Mouse (Mus musculus) embryonic facial prominence, embryonic 12.5 days (tissue): ENCODE measurements at regions not wholly inside any gene's neighbourhood (a gene's known extent, or its start where the extent isn't known, plus 50 kb on each side); places are given as distances from the start of the nearest gene placed in this dataset.

Source experiments
- ATAC-seq: fragments of 200-750 bp; cut with Nextera tagmentation; 2 replicates; pipeline ENCODE4 v1.8.0; 2017; ENCODE audit not compliant: insufficient number of reproducible peaks, insufficient read depth, low FRiP score, low TSS enrichment
- H3K27ac ChIP-seq: fragments of 300-500 bp; sonication (generic); 2 replicates; pipeline ENCODE4 v1.5.1; 2016; ENCODE audit warnings: mild to moderate bottlenecking
- H3K27me3 ChIP-seq: fragments of 300-500 bp; sonication (generic); 2 replicates; pipeline ENCODE4 v1.6.1; 2016; ENCODE audit warnings: mild to moderate bottlenecking, moderate library complexity
- H3K36me3 ChIP-seq: fragments of 300-500 bp; sonication (generic); 2 replicates; pipeline ENCODE4 v1.6.1; 2016; ENCODE audit warnings: mild to moderate bottlenecking
- H3K4me1 ChIP-seq: fragments of 300-500 bp; sonication (generic); 2 replicates; pipeline ENCODE4 v1.6.1; 2016
- H3K4me2 ChIP-seq: fragments of 300-500 bp; sonication (generic); replicated peaks from 2 replicates; pipeline ENCODE4 v1.6.1; 2016; ENCODE audit warnings: mild to moderate bottlenecking, moderate library complexity
- H3K4me3 ChIP-seq: fragments of 300-500 bp; sonication (generic); 2 replicates; pipeline ENCODE4 v1.5.1; 2016; ENCODE audit warnings: mild to moderate bottlenecking
- H3K9ac ChIP-seq: fragments of 300-500 bp; sonication (generic); 2 replicates; pipeline ENCODE4 v1.6.1; 2016; ENCODE audit warnings: mild to moderate bottlenecking, moderate library complexity
- H3K9me3 ChIP-seq: fragments of 300-500 bp; sonication (generic); 2 replicates; pipeline ENCODE4 v1.6.1; 2016; ENCODE audit warnings: mild to moderate bottlenecking, moderate library complexity
- WGBS: fragments of 180-500 bp; shearing (Covaris S2); methylation state at CpG from one replicate; pipeline ENCODE4 v1.1.7; 2016; 5-methylcytosine and 5-hydroxymethylcytosine counted together

DNA sequence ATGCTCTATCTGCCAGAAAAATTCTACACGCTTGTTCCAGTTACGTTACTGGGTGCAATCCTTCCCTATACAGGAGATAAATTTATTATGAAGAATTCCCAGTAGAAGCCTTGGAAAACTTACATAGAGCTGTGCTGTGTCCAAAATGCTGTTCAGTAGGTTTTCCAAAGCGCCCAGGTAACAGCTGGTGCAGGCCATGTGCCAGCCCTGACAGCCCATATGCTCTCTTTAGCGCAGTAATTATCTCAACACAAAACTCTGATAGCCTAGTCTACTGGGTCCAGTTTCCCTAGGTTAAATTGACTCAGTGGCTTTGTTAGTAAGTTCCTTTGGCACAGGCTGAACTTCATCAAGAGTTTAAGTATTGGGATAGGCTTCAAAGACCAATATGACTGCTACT is 122.2 kb upstream of the Rnf219 start:
- 87% methylated on average over 4 of the region's 4 CpGs for WGBS

DNA sequence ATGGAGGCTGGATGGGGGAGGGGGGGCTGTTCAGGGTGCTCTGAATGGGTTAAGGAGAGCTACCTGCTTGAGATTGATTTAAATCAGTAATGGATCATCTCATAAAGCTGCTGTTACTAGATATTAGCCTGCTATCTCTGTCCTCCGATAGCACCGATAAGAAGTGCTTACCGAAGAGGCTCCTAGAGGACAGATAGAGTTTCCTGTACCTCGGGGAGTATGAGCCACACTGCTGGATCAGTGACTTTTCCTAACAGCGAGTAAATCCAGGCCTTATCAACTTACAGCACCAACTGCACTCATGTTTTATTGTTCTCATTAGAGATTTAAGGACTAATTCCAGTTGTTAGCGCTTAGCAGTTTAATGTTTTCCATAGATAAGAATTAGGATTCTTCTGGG is 120.3 kb upstream of the Rnf219 start:
- H3K9ac ChIP-seq = no peak overlapping the region
- 55% methylated on average over 6 of the region's 6 CpGs for WGBS
- ATAC-seq = no peak
- H3K36me3 ChIP-seq = no peaks in the 10 kb centered on the region
- no peak overlapping the region for H3K27ac ChIP-seq
- no peaks in the 10 kb centered on the region for H3K9me3 ChIP-seq
- H3K4me1 ChIP-seq = no peaks in the 10 kb centered on the region
- no peak overlapping the region for H3K4me3 ChIP-seq
- H3K4me2 ChIP-seq = no peak overlapping the region
- H3K27me3 ChIP-seq = no peaks in the 10 kb centered on the region

More for the DNA sequence above, 122.2 kb upstream of the Rnf219 start:
- Histone ChIP-seq H3K27ac (no peak overlapping the region), H3K4me3 (no peak overlapping the region), H3K4me2 (no peak overlapping the region), H3K36me3 (no peaks in the 10 kb centered on the region), H3K9ac (no peak overlapping the region), H3K4me1 (no peaks in the 10 kb centered on the region), H3K9me3 (no peaks in the 10 kb centered on the region), H3K27me3 (no peaks in the 10 kb centered on the region)
- no peak for ATAC-seq

GRCm38 (mm10) chr14:104639300-104639699 is 116.9 kb upstream of the Rnf219 start:
- H3K4me2 ChIP-seq = no peak overlapping the region
- 63% methylated on average over 7 of the region's 7 CpGs for WGBS
- ATAC-seq = no peak

DNA sequence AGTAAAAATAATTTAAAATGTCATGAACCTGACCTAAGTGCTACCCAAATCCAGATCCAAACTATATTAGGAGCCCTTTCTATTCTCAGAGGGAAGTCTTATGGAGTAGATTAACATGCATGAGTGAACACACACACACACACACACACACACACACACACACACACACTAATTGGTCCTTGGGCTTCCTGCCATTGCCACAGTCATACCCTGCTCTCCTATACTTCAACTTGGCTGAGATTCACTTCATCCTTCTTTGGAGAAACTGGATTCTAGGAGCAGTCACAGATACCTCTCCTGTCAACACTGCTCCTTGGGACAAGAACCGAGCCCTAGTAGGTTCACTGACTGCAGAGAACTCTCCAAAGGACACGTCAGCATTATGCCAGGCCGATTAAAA is 89.0 kb upstream of the Rnf219 start:
- H3K27me3 ChIP-seq = no peaks in the 10 kb centered on the region
- WGBS = 89% methylated on average over 3 of the region's 3 CpGs
- no peak for ATAC-seq
- H3K9me3 ChIP-seq = no peaks in the 10 kb centered on the region
- H3K27ac ChIP-seq = no peak overlapping the region
- H3K4me2 ChIP-seq = no peak overlapping the region
- no peak overlapping the region for H3K4me3 ChIP-seq
- no peaks in the 10 kb centered on the region for H3K36me3 ChIP-seq
- no peak overlapping the region for H3K9ac ChIP-seq
- no peaks in the 10 kb centered on the region for H3K4me1 ChIP-seq

More at GRCm38 (mm10) chr14:104639300-104639699, 116.9 kb upstream of the Rnf219 start:
- Histone ChIP-seq H3K9ac (no peak overlapping the region), H3K4me3 (no peak overlapping the region), H3K27me3 (no peaks in the 10 kb centered on the region), H3K27ac (no peak overlapping the region), H3K4me1 (no peaks in the 10 kb centered on the region), H3K9me3 (no peaks in the 10 kb centered on the region), H3K36me3 (no peaks in the 10 kb centered on the region)

- ATAC-seq = no peak
- Histone ChIP-seq H3K9ac (no peak overlapping the region), H3K27me3 (no peaks in the 10 kb centered on the region), H3K4me1 (no peaks in the 10 kb centered on the region), H3K27ac (no peak overlapping the region), H3K4me2 (no peak overlapping the region), H3K4me3 (no peak overlapping the region), H3K36me3 (no peaks in the 10 kb centered on the region), H3K9me3 (no peaks in the 10 kb centered on the region)
- WGBS = 80% methylated on average over 4 of the region's 4 CpGs
Measured at GRCm38 (mm10) chr14:104610378-104610777, 87.9 kb upstream of the Rnf219 start.

GRCm38 (mm10) chr14:104594851-104595250 is 72.4 kb upstream of the Rnf219 start:
- Histone ChIP-seq H3K27me3 (no peaks in the 10 kb centered on the region), H3K27ac (no peak overlapping the region), H3K9ac (no peak overlapping the region), H3K4me1 (no peaks in the 10 kb centered on the region), H3K9me3 (no peaks in the 10 kb centered on the region), H3K4me2 (no peak overlapping the region), H3K4me3 (no peak overlapping the region), H3K36me3 (no peaks in the 10 kb centered on the region)
- no peak for ATAC-seq
- WGBS = 79% methylated on average over 3 of the region's 3 CpGs
